Mouse (Mus musculus): ENCODE measurements around the gene Nf2. TPM values are rescaled to one million over a fixed set of nuclear protein-coding genes. Genes with fewer than 3 reads are reported as not detected.
A peak's percentile ranks its signal among the peaks of the same experiment; 100 is the strongest.

The Nf2 gene
- total and polyA plus RNA-seq, 3 experiments, result 45.2 to 103 (median 50.7) TPM

DNA sequence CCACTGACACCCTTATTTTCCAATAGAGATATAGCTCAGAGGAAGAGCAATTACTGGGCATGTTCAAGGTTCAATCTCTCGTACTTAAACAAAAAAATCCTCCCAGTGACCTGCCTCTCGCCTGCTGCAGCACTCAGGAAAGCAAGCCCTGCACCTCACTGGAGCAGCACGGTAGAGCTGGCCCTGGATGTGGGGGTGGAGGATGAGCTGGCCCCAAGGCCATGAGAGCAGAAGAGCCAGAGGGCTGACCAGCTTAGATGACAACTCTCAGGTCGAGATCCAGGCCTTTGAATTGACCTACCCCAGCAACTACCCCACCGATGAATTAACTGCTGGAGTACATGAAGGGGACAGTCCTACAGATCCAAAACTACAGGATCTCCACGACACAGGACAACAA lies 13.9 kb downstream of the Nf2 start:
- H3K4me1 ChIP-seq (ENCODE audit: control insufficient read depth in 1 of 2, insufficient read depth in 2 of 2), result peaks cover 2 to 72% of the 10 kb centered on the region in 2 experiments; a peak in 3 of 4 replicates

DNA sequence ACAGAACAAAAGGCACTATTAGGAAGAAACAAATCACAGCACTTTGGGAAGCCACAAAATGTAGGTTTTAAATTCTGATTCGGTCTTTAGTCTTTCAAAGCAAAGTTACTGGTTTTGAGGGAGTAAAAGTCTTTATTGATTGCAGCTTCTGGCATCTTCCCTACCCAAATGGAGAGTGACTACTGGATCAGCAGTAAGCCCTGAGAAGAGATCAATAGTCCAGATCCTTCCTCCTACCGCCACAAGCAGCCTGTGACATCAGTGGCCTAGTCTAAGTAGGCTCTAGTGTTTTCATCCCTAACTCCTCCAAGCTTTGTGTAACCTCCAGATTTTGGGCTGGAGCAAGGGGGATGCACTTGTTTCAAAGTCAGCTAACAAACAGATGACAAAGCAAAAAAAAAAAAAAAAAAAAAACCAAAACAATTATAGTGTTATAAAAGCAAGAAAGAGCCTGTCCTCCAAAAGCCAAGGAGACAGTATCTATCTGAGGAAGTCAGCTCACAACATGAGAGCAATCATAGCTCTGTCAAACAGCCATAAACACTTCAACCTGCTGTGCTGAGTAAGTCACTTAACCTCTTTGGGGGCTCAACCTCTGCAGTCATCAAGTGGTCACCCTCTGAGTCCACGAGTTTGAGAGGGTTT lies 15.9 kb downstream of the Nf2 start:
- no peak overlapping the region; the same call in 1 of the 2 replicates for H3K4me2 ChIP-seq (ENCODE audit: insufficient read depth, low read depth, poor library complexity, severe bottlenecking)
- no peak overlapping the region for H3K27ac ChIP-seq (ENCODE audit: insufficient read depth, low read depth)
- H3K79me2 ChIP-seq (replicated peaks; ENCODE audit: control insufficient read depth, extremely low read depth, insufficient read depth, poor library complexity, severe bottlenecking), result peaks cover 34% of the 10 kb centered on the region
- H3K4me3 ChIP-seq (replicated peaks in 1 of 3; ENCODE audit: low read depth in 2 of 3, low read length in 2 of 3, poor library complexity in 1 of 3), result no peak overlapping the region
- H3K9me3 ChIP-seq (replicated peaks; ENCODE audit: low read length), result no peaks in the 10 kb centered on the region
- dilution Hi-C loops (cut with MboI; ENCODE audit: extremely low pct_ligation_motif_present, extremely low pct_unique_long_range_greater_than_20kb, low sequenced_read_pairs), result no loop called here
- TF ChIP-seq MAFK (IDR thresholded peaks at IDR 0.05; ENCODE audit: insufficient replicate concordance, low read length) (0 out of 2 replicates have a peak, but pooled peaks have one; percentile 5), MXI1 (IDR thresholded peaks at IDR 0.05; ENCODE audit: low read depth, low read length) (no peak), NRF1 (IDR thresholded peaks at IDR 0.05; ENCODE audit: low read depth, low read length) (no peak), RCOR1 (conservative IDR thresholded peaks at IDR 0.05; ENCODE audit: low read depth, low read length) (no peak), CHD1 (IDR thresholded peaks at IDR 0.05; ENCODE audit: low read depth, low read length) (peak; percentile 39; the same call in 1 of the 2 replicates), IRF4 (IDR thresholded peaks at IDR 0.05; ENCODE audit: low read depth, low read length) (no peak), MEF2A (IDR thresholded peaks at IDR 0.05; ENCODE audit: borderline replicate concordance, low read depth, low read length) (no peak), MAZ (IDR thresholded peaks at IDR 0.05; ENCODE audit: low read depth, low read length) (no peak), MAX (IDR thresholded peaks at IDR 0.05; ENCODE audit: low read length) (no peak), ZNF384 (IDR thresholded peaks at IDR 0.05; ENCODE audit: low read depth, low read length) (peak; percentile 69)
- no peak for DNase-seq (ENCODE audit: extremely low read depth)
- in situ Hi-C loops (cut with MboI; ENCODE audit: low pct_ligation_motif_present, low pct_unique_long_range_greater_than_20kb, low sequenced_read_pairs), result loop anchor here (10.0 to 25.0 kb wide), 3 partner anchors 329 to 571 kb away; partner anchors contain the start of genes Hormad2 and Lif
- H3K4me1 ChIP-seq (ENCODE audit: control insufficient read depth in 1 of 2, insufficient read depth in 2 of 2), result peaks cover 5 to 81% of the 10 kb centered on the region in 2 experiments
- H3K36me3 ChIP-seq (replicated peaks in 1 of 2; ENCODE audit: control insufficient read depth in 1 of 2, insufficient read depth in 1 of 2, low read length in 1 of 2), result peaks cover 0 to 14% of the 10 kb centered on the region in 2 experiments
- no peaks in the 10 kb centered on the region for H3K27me3 ChIP-seq (replicated peaks)
- H3K9ac ChIP-seq (ENCODE audit: insufficient read depth, low read depth), result no peak overlapping the region

More for the DNA sequence above, 13.9 kb downstream of the Nf2 start:
- H3K4me3 ChIP-seq (replicated peaks in 1 of 3; ENCODE audit: low read depth in 2 of 3, low read length in 2 of 3, poor library complexity in 1 of 3), result no peak overlapping the region
- peaks cover 0 to 8% of the 10 kb centered on the region in 2 experiments for H3K36me3 ChIP-seq (replicated peaks in 1 of 2; ENCODE audit: control insufficient read depth in 1 of 2, insufficient read depth in 1 of 2, low read length in 1 of 2)
- H3K9me3 ChIP-seq (replicated peaks; ENCODE audit: low read length), result no peaks in the 10 kb centered on the region
- no peaks in the 10 kb centered on the region for H3K27me3 ChIP-seq (replicated peaks)
- no peak overlapping the region for H3K4me2 ChIP-seq (ENCODE audit: insufficient read depth, low read depth, poor library complexity, severe bottlenecking)
- H3K79me2 ChIP-seq (replicated peaks; ENCODE audit: control insufficient read depth, extremely low read depth, insufficient read depth, poor library complexity, severe bottlenecking), result peaks cover 43% of the 10 kb centered on the region
- DNase-seq (ENCODE audit: extremely low read depth), result no peak
- H3K9ac ChIP-seq (ENCODE audit: insufficient read depth, low read depth), result no peak overlapping the region
- TF ChIP-seq ZNF384 (IDR thresholded peaks at IDR 0.05; ENCODE audit: low read depth, low read length) (no peak), ZC3H11A (IDR thresholded peaks at IDR 0.05; ENCODE audit: low read depth, low read length) (no peak), MXI1 (IDR thresholded peaks at IDR 0.05; ENCODE audit: low read depth, low read length) (no peak), RCOR1 (conservative IDR thresholded peaks at IDR 0.05; ENCODE audit: low read depth, low read length) (no peak)
- dilution Hi-C loops (cut with MboI; ENCODE audit: extremely low pct_ligation_motif_present, extremely low pct_unique_long_range_greater_than_20kb, low sequenced_read_pairs), result no loop called here
- in situ Hi-C loops (cut with MboI; ENCODE audit: low pct_ligation_motif_present, low pct_unique_long_range_greater_than_20kb, low sequenced_read_pairs), result loop anchor here (10.0 to 25.0 kb wide), 3 partner anchors 331 to 573 kb away; partner anchors contain the start of genes Hormad2 and Lif
- H3K27ac ChIP-seq (ENCODE audit: insufficient read depth, low read depth), result no peak overlapping the region

All from CH12.LX (cell line).